Mouse (Mus musculus): Measurements from ENCODE around the gene Tlk1. TPM values are rescaled to one million over a fixed set of nuclear protein-coding genes. Genes with fewer than 3 reads are reported as not detected.
A peak's percentile ranks its signal among the peaks of the same experiment; 100 is the strongest.

Gene Tlk1
- polyA plus RNA-seq, 1 experiment from 2014 or later: 26.7 TPM

GRCm38 (mm10) chr2:70700851-70701250 is 124.7 kb downstream of the Tlk1 start:
- Histone ChIP-seq H3K9ac (ENCODE audit: low read length) (no peak overlapping the region), H3K27ac (replicated peaks) (no peak overlapping the region), H3K4me3 (ENCODE audit: low read depth, low read length) (no peak overlapping the region), H3K27me3 (ENCODE audit: control insufficient read depth, insufficient read depth, low read length) (no peaks in the 10 kb centered on the region), H3K4me2 (replicated peaks; ENCODE audit: low read depth) (no peak overlapping the region), H3K9me3 (ENCODE audit: control insufficient read depth, low read length) (no peaks in the 10 kb centered on the region), H3K4me1 (replicated peaks; ENCODE audit: control insufficient read depth, insufficient read depth) (no peaks in the 10 kb centered on the region), H3K36me3 (ENCODE audit: control insufficient read depth, insufficient read depth, low read length) (no peaks in the 10 kb centered on the region)
- TF ChIP-seq EP300 (optimal IDR thresholded peaks at IDR 0.05) (no peak), CTCF (IDR thresholded peaks at IDR 0.05; ENCODE audit: low read depth) (no peak)
- 91% methylated on average over 3 of the region's 3 CpGs for WGBS
- ATAC-seq (ENCODE audit: low FRiP score, low TSS enrichment) (no peak), DNase-seq (ENCODE audit: low spot score) (no peak)

DNA sequence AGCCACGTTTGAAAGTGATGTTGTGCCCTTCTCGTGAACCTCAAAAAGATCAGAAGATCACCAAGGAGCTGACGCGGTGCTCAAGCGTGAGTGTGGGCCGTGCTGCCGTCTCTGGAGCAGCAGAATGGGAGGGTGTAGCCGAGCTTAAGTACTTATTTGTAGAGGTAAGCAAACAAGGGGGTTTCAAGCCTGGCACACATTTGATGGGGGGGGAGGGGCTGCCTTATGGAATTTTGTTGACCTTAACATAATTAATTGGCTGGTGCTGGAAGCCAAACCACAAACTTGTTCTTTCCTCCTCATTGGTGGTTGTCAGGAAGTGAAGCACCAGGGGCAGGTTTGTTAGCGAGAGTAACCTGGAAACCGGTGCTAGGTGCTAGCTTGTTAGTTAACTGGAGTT is 129.8 kb downstream of the Tlk1 start:
- H3K27ac ChIP-seq (replicated peaks): no peak overlapping the region
- peaks cover 12% of the 10 kb centered on the region; the same call in 1 of the 2 replicates for H3K36me3 ChIP-seq (ENCODE audit: control insufficient read depth, insufficient read depth, low read length)
- no peak overlapping the region for H3K4me3 ChIP-seq (ENCODE audit: low read depth, low read length)
- ATAC-seq (ENCODE audit: low FRiP score, low TSS enrichment) (peak; percentile 75; the same call in 1 of the 2 replicates), DNase-seq (ENCODE audit: low spot score) (peak; percentile 63)
- no peak overlapping the region for H3K9ac ChIP-seq (ENCODE audit: low read length)
- H3K4me2 ChIP-seq (replicated peaks; ENCODE audit: low read depth): no peak overlapping the region
- TF ChIP-seq CTCF (IDR thresholded peaks at IDR 0.05; ENCODE audit: low read depth) (no peak), EP300 (optimal IDR thresholded peaks at IDR 0.05) (no peak)
- no peaks in the 10 kb centered on the region for H3K4me1 ChIP-seq (replicated peaks; ENCODE audit: control insufficient read depth, insufficient read depth)
- WGBS: 64% methylated on average over 10 of the region's 10 CpGs
- no peaks in the 10 kb centered on the region for H3K27me3 ChIP-seq (ENCODE audit: control insufficient read depth, insufficient read depth, low read length)
- H3K9me3 ChIP-seq (ENCODE audit: control insufficient read depth, low read length): no peaks in the 10 kb centered on the region

GRCm38 (mm10) chr2:70690195-70690594 is 135.3 kb downstream of the Tlk1 start:
- no peaks in the 10 kb centered on the region for H3K4me1 ChIP-seq (replicated peaks; ENCODE audit: control insufficient read depth, insufficient read depth)
- H3K4me3 ChIP-seq (ENCODE audit: low read depth, low read length): no peak overlapping the region
- H3K9me3 ChIP-seq (ENCODE audit: control insufficient read depth, low read length): no peaks in the 10 kb centered on the region
- H3K27ac ChIP-seq (replicated peaks): no peak overlapping the region
- TF ChIP-seq EP300 (optimal IDR thresholded peaks at IDR 0.05) (no peak), CTCF (IDR thresholded peaks at IDR 0.05; ENCODE audit: low read depth) (peak; percentile 22; the same call in 1 of the 2 replicates)
- H3K9ac ChIP-seq (ENCODE audit: low read length): no peak overlapping the region
- no peak overlapping the region for H3K4me2 ChIP-seq (replicated peaks; ENCODE audit: low read depth)
- H3K36me3 ChIP-seq (ENCODE audit: control insufficient read depth, insufficient read depth, low read length): peaks cover 51% of the 10 kb centered on the region
- H3K27me3 ChIP-seq (ENCODE audit: control insufficient read depth, insufficient read depth, low read length): no peaks in the 10 kb centered on the region
- no peak for DNase-seq (ENCODE audit: low spot score)
- WGBS: 79% methylated on average over 11 of the region's 11 CpGs
- ATAC-seq (ENCODE audit: low FRiP score, low TSS enrichment): no peak

GRCm38 (mm10) chr2:70688454-70689078 is 137.0 kb downstream of the Tlk1 start:
- Histone ChIP-seq H3K4me3 (ENCODE audit: low read depth, low read length) (no peak overlapping the region), H3K9ac (ENCODE audit: low read length) (no peak overlapping the region), H3K27ac (replicated peaks) (no peak overlapping the region), H3K27me3 (ENCODE audit: control insufficient read depth, insufficient read depth, low read length) (no peaks in the 10 kb centered on the region), H3K9me3 (ENCODE audit: control insufficient read depth, low read length) (no peaks in the 10 kb centered on the region), H3K4me1 (replicated peaks; ENCODE audit: control insufficient read depth, insufficient read depth) (no peaks in the 10 kb centered on the region), H3K4me2 (replicated peaks; ENCODE audit: low read depth) (no peak overlapping the region), H3K36me3 (ENCODE audit: control insufficient read depth, insufficient read depth, low read length) (peaks cover 56% of the 10 kb centered on the region)
- 90% methylated on average over 21 of the region's 21 CpGs for WGBS
- TF ChIP-seq CTCF (IDR thresholded peaks at IDR 0.05; ENCODE audit: low read depth) (no peak), EP300 (optimal IDR thresholded peaks at IDR 0.05) (no peak)
- ATAC-seq (ENCODE audit: low FRiP score, low TSS enrichment): no peak
- no peak for DNase-seq (ENCODE audit: low spot score)

GRCm38 (mm10) chr2:70682324-70682723 is 143.2 kb downstream of the Tlk1 start:
- DNase-seq (ENCODE audit: low spot score) (no peak), ATAC-seq (ENCODE audit: low FRiP score, low TSS enrichment) (no peak)
- Histone ChIP-seq H3K9ac (ENCODE audit: low read length) (no peak overlapping the region), H3K4me3 (ENCODE audit: low read depth, low read length) (no peak overlapping the region), H3K4me1 (replicated peaks; ENCODE audit: control insufficient read depth, insufficient read depth) (no peaks in the 10 kb centered on the region), H3K9me3 (ENCODE audit: control insufficient read depth, low read length) (no peaks in the 10 kb centered on the region), H3K4me2 (replicated peaks; ENCODE audit: low read depth) (no peak overlapping the region), H3K36me3 (ENCODE audit: control insufficient read depth, insufficient read depth, low read length) (peaks cover 43% of the 10 kb centered on the region), H3K27me3 (ENCODE audit: control insufficient read depth, insufficient read depth, low read length) (no peaks in the 10 kb centered on the region), H3K27ac (replicated peaks) (no peak overlapping the region)
- WGBS: 62% methylated on average over 2 of the region's 2 CpGs
- no peak for TF ChIP-seq EP300 (optimal IDR thresholded peaks at IDR 0.05)

- H3K4me3 ChIP-seq (ENCODE audit: low read depth, low read length): no peak overlapping the region
- ATAC-seq (ENCODE audit: low FRiP score, low TSS enrichment) (no peak), DNase-seq (ENCODE audit: low spot score) (no peak)
- no peaks in the 10 kb centered on the region for H3K27me3 ChIP-seq (ENCODE audit: control insufficient read depth, insufficient read depth, low read length)
- H3K4me2 ChIP-seq (replicated peaks; ENCODE audit: low read depth): no peak overlapping the region
- TF ChIP-seq CTCF (IDR thresholded peaks at IDR 0.05; ENCODE audit: low read depth) (peak; percentile 61), EP300 (optimal IDR thresholded peaks at IDR 0.05) (no peak)
- peaks cover 2% of the 10 kb centered on the region; the same call in 1 of the 2 replicates for H3K36me3 ChIP-seq (ENCODE audit: control insufficient read depth, insufficient read depth, low read length)
- WGBS: 76% methylated on average over 7 of the region's 7 CpGs
- no peaks in the 10 kb centered on the region for H3K4me1 ChIP-seq (replicated peaks; ENCODE audit: control insufficient read depth, insufficient read depth)
- H3K9me3 ChIP-seq (ENCODE audit: control insufficient read depth, low read length): no peaks in the 10 kb centered on the region
- H3K9ac ChIP-seq (ENCODE audit: low read length): no peak overlapping the region
- H3K27ac ChIP-seq (replicated peaks): no peak overlapping the region
These were observed 151.9 kb downstream of the Tlk1 start for GRCm38 (mm10) chr2:70673445-70674126.
